Mouse (Mus musculus) spleen, adult 2 months (tissue): ENCODE results near the gene Nt5c.

Experiments used
- CTCF ChIP-seq: fragments of 200-500 bp; IDR thresholded peaks from 2 replicates; pipeline ENCODE4 v1.5.1; 2011; ENCODE audit warnings: mild to moderate bottlenecking, inconsistent platforms; ENCODE audit not compliant: insufficient read depth, insufficient read length, insufficient replicate concordance; ENCODE audit errors: extremely low read depth
- POLR2A ChIP-seq: fragments of 200-500 bp; IDR thresholded peaks from 2 replicates; pipeline ENCODE4 v1.6.1; 2011; ENCODE audit warnings: low read depth, low read length, inconsistent platforms

GRCm38 (mm10) chr11:115455619-115456018 is 36.0 kb downstream of the Nt5c start:
- TF ChIP-seq CTCF (no peak), POLR2A (no peak)
